In the genomic region with DNA sequence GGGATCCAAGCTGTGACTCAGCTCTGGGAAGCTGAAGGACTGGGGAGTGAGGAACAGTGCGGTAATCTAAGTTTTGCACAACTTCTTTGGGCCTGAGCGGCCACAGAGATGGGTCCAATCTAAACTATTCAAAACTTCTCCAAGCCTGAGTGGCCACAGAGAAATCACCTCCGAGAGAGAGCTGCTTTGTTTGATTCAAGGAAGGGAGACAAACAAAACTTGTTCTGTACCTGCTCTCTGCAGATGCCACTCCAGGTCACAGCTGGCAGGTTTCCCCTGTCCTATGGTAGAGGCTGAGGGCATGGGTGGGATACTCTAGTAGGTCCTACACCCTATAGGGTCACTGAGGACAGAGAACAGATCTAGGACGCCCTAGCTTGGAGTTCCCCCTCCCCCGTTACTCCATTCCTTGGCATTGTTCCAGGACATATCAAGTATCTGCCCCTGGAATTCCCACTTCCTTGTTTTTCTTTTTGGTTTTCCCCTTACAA, we compare ENCODE assay signal across 9 mouse cellular contexts.
DNase-seq lines count a peak whose midpoint lies in the region; ATAC-seq and TF ChIP-seq lines count a peak whose summit lies in the region.
"Had no signal": no experiment of that assay in that cellular context is flagged by ENCODE, and none has a peak within 500 bp of the region (broad histone marks: within the 10 kb centered on the region; RNA-seq: fewer than 3 reads in every experiment).

No protein-coding gene starts in this region.

- no peak for ATAC-seq in hindbrain, embryonic 15.5 days (ENCODE audit: low FRiP score, low read depth)
- ATAC-seq in CD4-positive, CD25-positive, alpha-beta regulatory T cell, adult 4 months, result no peak
- ATAC-seq in megakaryocyte progenitor cell, adult 5-6 weeks (replicated peaks; ENCODE audit: poor library complexity), result no peak

- H3K9me3 ChIP-seq in embryonic facial prominence, embryonic 10.5 days, result no peaks in the 10 kb centered on the region
- no peaks in the 10 kb centered on the region for H3K9me3 ChIP-seq in hindbrain, embryonic 15.5 days

- H3K27ac ChIP-seq in layer of hippocampus, adult 2 months, result peak overlapping the region; percentile 90
- H3K27ac ChIP-seq in embryonic facial prominence, embryonic 10.5 days (replicated peaks), result peak overlapping the region; percentile 74
- H3K27ac ChIP-seq in hindbrain, embryonic 15.5 days (replicated peaks), result 0 out of 2 replicates have a peak overlapping the region, but pooled peaks have one; percentile 36
- H3K27ac ChIP-seq: macrophage had no signal

- WGBS in embryonic facial prominence, embryonic 10.5 days, result 53% methylated on average over 5 of the region's 5 CpGs
- 63% methylated on average over 5 of the region's 5 CpGs for WGBS in hindbrain, embryonic 15.5 days

- H3K4me2 ChIP-seq in hindbrain, embryonic 15.5 days, result peak overlapping the region; percentile 57

- TF ChIP-seq CTCF in layer of hippocampus, adult 2 months (conservative IDR thresholded peaks at IDR 0.05), result no peak

- H3K4me1 ChIP-seq in embryonic facial prominence, embryonic 10.5 days, result peaks cover 84% of the 10 kb centered on the region
- H3K4me1 ChIP-seq in hindbrain, embryonic 15.5 days (replicated peaks), result peaks cover 56% of the 10 kb centered on the region

- no peaks in the 10 kb centered on the region for H3K36me3 ChIP-seq in embryonic facial prominence, embryonic 10.5 days (replicated peaks)
- H3K36me3 ChIP-seq in hindbrain, embryonic 15.5 days, result no peaks in the 10 kb centered on the region

- no peaks in the 10 kb centered on the region for H3K27me3 ChIP-seq in embryonic facial prominence, embryonic 10.5 days (replicated peaks; ENCODE audit: low read depth, poor library complexity, severe bottlenecking)
- no peaks in the 10 kb centered on the region for H3K27me3 ChIP-seq in hindbrain, embryonic 15.5 days

- no peak overlapping the region for H3K9ac ChIP-seq in hindbrain, embryonic 15.5 days

- DNase-seq in layer of hippocampus, adult 2 months (ENCODE audit: low spot score in 2 of 2), result no peak
- DNase-seq in layer of hippocampus, adult 9-11 months, result no peak
- DNase-seq in embryonic facial prominence, embryonic 10.5 days (ENCODE audit: low spot score), result peak; percentile 30
- peak; percentile 39 to 58 for DNase-seq in lung, postnatal 4 days
- no peak for DNase-seq in right cerebral cortex, adult 18-20 months

- no peak overlapping the region for H3K4me3 ChIP-seq in layer of hippocampus, adult 2 months
- no peak overlapping the region for H3K4me3 ChIP-seq in embryonic facial prominence, embryonic 10.5 days
- no peak overlapping the region for H3K4me3 ChIP-seq in hindbrain, embryonic 15.5 days

Comparison
In these comparisons a context has a peak if more than half of its experiments do, and no peak if none do; other contexts are left out.
1. DNase-seq: peak in embryonic facial prominence, embryonic 10.5 days (single experiment) and lung, postnatal 4 days (2 of 2); none in layer of hippocampus, adult 2 months (0 of 2), layer of hippocampus, adult 9-11 months (single experiment) and right cerebral cortex, adult 18-20 months (single experiment).
2. H3K27ac ChIP-seq: peak in every context shown above with its lines; median percentile 90 in layer of hippocampus, adult 2 months; 74 in embryonic facial prominence, embryonic 10.5 days; 36 in hindbrain, embryonic 15.5 days.